Mouse (Mus musculus): Measurements from ENCODE around the gene Cbfb.

DNA sequence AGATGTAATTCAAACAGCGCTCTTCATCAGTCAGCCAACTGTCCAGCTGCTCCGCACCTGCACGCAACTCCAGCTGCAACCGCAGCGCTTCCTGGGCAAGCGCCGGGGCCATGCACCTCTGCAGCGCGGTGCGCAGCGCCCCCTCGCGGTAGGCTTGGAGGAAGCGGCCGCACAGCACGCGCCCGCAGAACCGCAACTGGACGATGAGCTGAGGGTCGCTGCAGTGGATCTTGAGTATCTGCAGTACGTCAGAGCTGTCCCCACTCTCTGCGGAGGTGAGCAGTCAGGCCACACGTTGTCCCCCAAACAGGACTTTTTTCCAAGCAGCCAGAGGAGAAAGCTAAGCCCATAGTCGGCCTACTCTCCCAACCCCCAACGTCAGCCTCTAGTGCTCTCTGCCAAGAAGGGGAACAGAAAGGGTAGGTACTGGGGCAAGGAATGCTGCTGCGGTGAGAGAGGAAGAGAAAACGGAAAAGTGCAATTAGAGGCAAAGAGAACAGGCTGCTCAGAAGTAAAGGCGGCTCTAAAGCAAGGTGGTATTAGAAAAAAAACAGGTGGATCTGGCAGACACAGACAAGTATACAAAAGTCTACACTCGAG is 89.3 kb downstream of the Cbfb start:
- TF ChIP-seq CTCF (IDR thresholded peaks at IDR 0.05; ENCODE audit: low read depth) (peak; percentile 99), EP300 (optimal IDR thresholded peaks at IDR 0.05) (no peak)

Data from stomach, postnatal 0 days (tissue).